Mouse (Mus musculus): ENCODE results near the gene Ube2h.

GRCm38 (mm10) chr6:30278374-30278773 is 26.0 kb downstream of the Ube2h start:
- TF ChIP-seq POLR2A (IDR thresholded peaks at IDR 0.05; ENCODE audit: insufficient read length, low read depth): no peak
- TF ChIP-seq USF1 (IDR thresholded peaks at IDR 0.05; ENCODE audit: low read depth): no peak
- TF ChIP-seq MYOG (IDR thresholded peaks at IDR 0.05; ENCODE audit: control insufficient read depth in 1 of 3, insufficient read depth in 1 of 3, insufficient read length in 2 of 3, low read depth in 2 of 3): no peak
- TF ChIP-seq MAX (IDR thresholded peaks at IDR 0.05; ENCODE audit: low read depth): no peak
- no peak for TF ChIP-seq TCF12 (IDR thresholded peaks at IDR 0.05; ENCODE audit: insufficient read depth, poor library complexity, severe bottlenecking)
- no peak for TF ChIP-seq MYOD1 (IDR thresholded peaks at IDR 0.05; ENCODE audit: control insufficient read depth in 1 of 3, insufficient read length in 2 of 3, low read depth in 2 of 3)
- no peak for TF ChIP-seq REST (IDR thresholded peaks at IDR 0.05; ENCODE audit: insufficient read depth, insufficient read length)
- no peak for TF ChIP-seq E2F4 (IDR thresholded peaks at IDR 0.05; ENCODE audit: insufficient read depth)
- TF ChIP-seq TCF3 (IDR thresholded peaks at IDR 0.05; ENCODE audit: insufficient read length, low read depth): no peak
- no peak for TF ChIP-seq SRF (IDR thresholded peaks at IDR 0.05; ENCODE audit: control insufficient read depth, insufficient read length, low read depth)
